Mouse (Mus musculus): Measurements from ENCODE around the gene Meox1.

Meox1 gene

GRCm38 (mm10) chr11:101896546-101897361 is 2.6 kb upstream of the Meox1 start:
- no peak for DNase-seq (ENCODE audit: low read depth)

- DNase-seq (ENCODE audit: low read depth), result no peak
Measured at GRCm38 (mm10) chr11:101893560-101893959, 614 bp downstream of the Meox1 start.

- DNase-seq (ENCODE audit: low read depth), result no peak
Measured at GRCm38 (mm10) chr11:101891451-101891850, 2.7 kb downstream of the Meox1 start.

DNA sequence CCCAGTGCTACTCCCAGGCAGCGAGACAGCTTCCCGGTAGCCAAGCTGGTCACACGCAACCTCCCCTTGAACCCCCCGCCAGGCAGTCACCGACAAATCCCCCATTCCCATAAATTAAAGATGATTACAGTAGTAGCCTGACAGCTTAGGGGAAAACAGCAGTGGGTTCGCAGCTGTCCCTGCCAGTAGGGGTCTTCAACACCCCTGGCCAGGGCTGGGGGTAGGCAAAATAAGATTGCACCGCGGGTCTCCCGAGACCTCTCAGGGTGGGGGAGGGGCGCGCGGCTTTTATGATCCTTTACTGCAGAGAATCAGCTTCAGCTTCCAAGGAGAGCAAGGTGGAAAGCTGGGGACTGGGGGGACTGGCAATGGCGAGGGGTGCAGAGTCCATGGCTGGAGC is 4.4 kb downstream of the Meox1 start:
- DNase-seq (ENCODE audit: low read depth), result no peak

GRCm38 (mm10) chr11:101888820-101889219 is 5.4 kb downstream of the Meox1 start:
- no peak for DNase-seq (ENCODE audit: low read depth)

DNA sequence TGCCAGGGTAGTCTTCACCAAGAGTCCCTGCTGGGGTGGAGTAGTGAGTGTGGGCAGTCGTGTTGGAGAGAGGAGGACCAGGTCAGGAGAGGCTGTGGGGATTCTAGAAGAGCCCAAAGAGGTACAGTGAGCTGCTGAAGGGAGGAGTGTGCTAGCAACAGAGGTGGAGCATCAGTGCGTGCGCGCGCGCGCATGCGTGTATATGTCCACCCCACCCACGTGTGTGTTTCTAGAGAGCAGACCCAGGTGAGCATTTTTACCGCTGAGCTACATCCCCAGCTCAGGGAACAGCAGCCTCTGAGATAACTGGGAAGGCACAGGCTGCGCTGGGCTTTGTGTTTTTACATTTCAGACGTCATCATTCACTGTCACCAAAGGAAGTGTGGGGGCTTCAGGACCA is 7.7 kb downstream of the Meox1 start:
- DNase-seq (ENCODE audit: low read depth), result no peak

DNA sequence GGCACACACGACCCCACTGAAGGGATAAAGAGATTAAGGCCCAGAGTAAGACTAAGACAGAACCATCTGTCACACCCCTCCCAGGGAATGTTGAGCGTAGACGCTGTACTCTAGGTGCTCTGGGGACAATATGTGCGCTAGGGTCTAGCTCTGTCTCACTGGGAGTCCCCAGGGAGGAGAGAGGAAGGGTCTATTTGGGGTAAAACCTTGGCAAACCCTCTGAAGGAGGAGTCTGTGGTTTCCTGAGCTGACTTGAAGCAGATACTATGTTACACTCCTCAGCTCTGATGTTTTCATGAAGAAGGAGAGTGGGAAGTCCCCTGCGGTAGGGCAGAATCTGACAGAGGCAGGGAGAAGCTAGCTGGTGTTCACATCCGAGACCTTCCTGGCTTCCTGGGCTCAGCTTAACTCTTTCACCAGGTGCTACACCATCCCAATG is 8.3 kb downstream of the Meox1 start:
- no peak for DNase-seq (ENCODE audit: low read depth)

GRCm38 (mm10) chr11:101885232-101885631 is 8.9 kb downstream of the Meox1 start:
- no peak for DNase-seq (ENCODE audit: low read depth)

- DNase-seq (ENCODE audit: low read depth), result no peak
Measured at GRCm38 (mm10) chr11:101883911-101884310, 10.3 kb downstream of the Meox1 start.

DNA sequence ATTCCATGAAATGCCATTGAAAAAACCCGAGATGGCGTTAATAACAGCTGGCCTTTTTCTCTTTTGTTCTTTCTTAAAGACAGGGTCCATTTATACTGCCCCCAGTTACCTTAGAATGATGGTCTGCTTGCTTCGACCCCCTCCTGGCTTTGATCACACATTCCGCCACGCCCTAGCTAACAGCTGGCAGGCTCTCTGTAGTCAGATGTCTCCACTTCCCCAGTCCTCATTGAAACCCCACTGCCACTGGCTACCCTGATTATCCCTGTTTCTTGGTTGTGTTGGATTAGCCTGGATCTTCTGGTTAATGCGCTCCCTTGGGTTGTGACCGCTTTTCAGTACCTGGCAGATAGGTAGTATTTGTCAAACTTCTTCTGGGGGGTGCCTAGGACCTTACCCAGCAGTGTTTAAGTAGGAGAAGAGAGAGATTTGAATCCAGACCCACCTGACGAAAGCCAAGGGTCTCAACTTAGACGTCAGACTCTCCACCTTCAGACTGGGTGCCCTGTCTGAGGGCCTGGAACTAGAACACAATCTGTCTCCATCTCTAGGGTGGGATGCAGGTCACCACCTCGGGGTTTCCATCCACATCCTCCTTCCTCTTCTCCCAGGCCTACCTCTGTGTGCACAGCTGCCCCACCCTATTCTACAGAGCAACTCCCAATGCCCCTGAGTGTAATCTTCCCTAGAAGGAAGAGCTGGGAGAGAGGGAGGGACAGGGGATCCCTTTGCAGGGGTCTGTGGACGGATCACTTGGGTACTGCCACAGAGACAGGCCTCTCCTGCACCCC is 11.5 kb downstream of the Meox1 start:
- no peak for DNase-seq (ENCODE audit: low read depth)

GRCm38 (mm10) chr11:101881604-101882071 is 12.5 kb downstream of the Meox1 start:
- DNase-seq (ENCODE audit: low read depth), result no peak

- no peak for DNase-seq (ENCODE audit: low read depth)
Measured at GRCm38 (mm10) chr11:101881185-101881584, 13.0 kb downstream of the Meox1 start.

- DNase-seq (ENCODE audit: low read depth), result no peak
Measured at GRCm38 (mm10) chr11:101879672-101880071, 14.5 kb downstream of the Meox1 start.

DNA sequence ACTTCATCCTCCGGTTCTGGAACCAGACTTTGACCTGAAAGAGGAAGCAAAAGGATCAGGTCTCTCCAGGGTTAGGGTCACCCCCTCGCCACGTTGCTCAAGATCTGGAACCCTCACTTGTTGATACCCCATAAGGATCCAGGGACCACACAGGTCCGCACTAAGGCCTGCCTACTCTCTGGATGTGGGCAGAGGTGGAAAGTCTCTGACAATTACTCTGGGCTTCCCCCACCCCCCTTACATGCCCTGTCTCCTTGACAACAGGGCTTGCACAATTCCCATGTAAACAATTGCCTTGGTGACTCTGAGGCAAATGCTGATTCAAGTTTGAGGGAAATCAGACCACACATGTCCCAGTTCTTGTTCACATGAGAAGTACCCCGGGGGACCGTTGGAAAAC is 15.5 kb downstream of the Meox1 start:
- DNase-seq (ENCODE audit: low read depth), result no peak

DNA sequence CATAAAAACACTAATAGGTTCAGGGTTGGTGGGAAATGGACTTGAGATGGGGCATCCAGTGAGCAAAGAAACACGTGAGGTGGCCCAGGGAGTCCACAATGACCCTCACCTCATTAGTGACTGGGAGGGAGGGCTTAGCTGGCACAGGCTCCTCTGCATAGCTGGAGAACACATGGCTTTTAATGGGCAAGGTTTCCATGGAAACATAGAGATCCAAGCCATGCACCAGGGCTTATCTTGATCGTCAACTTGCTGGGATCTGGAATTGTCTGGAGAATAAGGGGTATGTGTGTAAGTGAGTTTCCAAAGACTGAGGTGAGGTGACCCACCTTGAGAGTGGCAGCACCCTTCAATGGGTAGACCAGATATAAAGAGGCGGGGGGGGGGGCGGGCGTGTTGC is 19.2 kb downstream of the Meox1 start:
- DNase-seq (ENCODE audit: low read depth), result no peak

- DNase-seq (ENCODE audit: low read depth), result no peak
Measured at GRCm38 (mm10) chr11:101873909-101874308, 20.3 kb downstream of the Meox1 start.

DNA sequence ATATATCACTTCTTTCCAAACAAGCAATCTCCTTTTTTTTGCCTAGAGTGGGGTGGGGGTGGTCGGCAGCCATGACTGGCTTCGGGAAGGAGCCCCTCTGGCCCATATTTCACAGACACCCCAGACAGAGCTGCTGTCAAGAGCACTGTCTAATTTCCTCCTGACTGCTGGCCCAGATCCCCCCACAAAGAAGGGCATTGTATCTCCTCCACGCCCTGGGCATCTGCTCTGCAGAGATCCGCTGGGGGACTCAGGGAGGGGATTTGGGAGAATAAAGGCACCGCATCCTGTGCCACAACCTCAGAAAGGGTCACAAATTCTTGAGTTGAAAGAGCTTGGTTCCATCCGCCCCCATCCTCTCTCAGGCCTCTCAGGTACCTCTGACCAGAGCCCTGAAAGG is 22.7 kb downstream of the Meox1 start:
- no peak for DNase-seq (ENCODE audit: low read depth)

DNA sequence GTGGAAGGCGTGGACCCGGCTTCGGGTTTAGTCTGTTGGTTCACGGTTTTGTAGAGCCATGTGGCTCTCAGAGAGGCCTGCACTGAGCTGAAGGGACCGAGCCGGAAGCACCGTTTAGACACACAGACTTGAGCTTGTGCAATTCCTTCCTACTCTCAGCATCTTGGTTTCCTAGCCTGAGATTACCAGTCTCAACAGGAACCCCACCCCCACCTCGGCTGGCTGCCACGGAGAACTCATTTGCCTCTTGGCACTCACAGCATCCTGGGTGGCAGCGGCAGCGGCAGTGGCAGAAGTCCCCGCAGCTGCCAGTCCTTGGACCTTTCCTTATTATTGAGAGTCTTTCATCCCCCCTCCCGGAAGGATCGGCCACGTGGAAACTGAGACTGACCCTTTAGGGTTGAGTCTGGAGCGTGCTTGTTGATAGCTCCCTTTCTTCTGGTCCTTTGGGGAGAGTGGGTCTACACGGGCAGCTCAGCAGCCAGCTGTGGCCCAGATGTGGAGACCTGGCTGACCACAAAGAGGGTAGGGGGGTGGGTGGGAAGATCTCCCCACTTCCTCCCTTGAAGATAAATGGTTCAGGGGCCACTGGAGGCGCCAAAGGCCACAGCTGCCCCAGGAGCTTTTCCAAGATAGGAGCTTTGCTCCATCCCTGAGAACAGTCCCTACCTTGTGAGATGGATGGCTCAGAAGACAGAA is 24.0 kb downstream of the Meox1 start:
- no peak for DNase-seq (ENCODE audit: low read depth)

DNA sequence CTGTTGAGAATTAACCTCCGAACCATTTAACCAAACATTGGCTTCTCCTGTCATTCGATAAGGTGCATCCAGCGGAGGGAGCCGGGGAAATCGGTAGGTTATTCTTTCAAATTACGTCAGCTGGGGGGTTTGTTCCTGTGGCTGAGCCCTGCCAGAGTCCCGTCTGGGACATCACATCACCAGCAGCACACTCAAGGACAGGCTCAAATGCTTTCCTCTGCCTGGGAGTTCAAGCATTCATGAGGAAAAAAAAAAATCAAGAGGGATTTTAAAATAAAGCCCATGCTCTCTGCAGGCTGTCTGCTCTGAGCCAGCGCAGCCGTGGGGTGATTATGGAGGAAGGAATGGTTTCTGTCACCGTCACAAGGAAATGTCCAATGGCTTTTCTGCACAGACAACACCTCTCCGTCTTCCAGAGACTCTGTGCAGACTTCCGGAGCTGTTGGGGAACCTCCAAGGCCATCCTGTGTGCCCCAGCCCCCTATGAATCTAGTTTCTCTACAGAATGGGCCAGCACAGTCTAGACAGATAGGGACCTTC is 26.6 kb downstream of the Meox1 start:
- DNase-seq (ENCODE audit: low read depth), result no peak

- no peak for DNase-seq (ENCODE audit: low read depth)
Measured at GRCm38 (mm10) chr11:101858742-101859141, 35.4 kb downstream of the Meox1 start.

DNA sequence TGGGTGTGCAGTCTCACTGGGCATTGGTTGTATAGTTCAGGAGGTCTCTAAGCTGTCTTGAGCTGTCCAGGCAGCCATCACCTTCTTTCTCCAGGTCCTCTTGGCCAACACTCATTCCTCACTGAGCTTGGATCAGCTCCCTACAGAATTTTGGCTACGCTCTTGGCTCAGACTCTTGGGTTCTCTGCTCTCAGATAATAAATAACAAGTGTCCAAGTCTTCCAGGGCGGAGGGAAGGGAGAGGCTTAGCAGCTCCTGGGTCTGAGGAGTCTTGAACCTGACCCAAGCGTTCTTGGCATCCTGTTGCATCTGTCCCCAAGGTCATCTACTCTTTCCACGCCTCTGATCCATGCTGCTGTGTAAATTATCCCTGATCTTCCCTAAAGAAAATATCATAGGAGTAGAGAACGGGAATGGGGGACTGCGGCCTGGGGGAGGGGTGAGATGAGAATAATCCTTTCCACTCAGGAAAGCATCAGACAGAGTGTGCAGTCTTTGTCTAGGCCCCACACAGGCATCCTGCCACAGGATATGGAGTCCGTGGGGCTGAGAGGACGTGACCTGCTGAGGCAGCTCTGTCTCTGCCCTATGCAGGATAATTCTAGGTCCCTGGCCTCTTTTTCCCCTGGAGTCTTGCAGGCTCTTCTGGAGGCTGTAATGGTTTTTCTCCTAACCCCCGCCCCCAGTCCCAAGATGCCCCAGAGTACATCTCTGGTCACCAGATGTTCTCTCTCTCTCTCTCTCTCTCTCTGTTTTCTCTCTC is 38.0 kb downstream of the Meox1 start:
- DNase-seq (ENCODE audit: low read depth), result no peak

DNA sequence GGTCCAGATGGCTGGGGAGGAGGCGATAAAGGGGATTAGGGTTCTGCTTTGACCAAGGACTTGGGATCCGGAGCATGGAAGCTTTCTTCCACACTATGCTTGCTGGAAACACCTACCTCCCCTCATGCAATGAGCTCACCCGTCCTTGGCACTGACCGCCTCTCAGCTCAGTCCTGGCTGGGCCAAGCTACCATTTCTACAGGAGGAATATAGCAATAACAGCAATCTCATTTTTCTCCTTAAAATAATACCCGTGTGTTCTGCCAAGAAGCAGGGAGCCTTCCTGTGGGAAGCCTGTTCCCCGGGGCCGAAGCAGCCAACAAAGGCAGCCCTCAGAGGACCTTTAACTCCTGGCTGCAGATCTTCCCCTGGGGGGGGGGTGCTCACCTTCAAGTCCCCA is 43.1 kb downstream of the Meox1 start:
- no peak for DNase-seq (ENCODE audit: low read depth)
